Mouse (Mus musculus) kidney, adult 2 months (tissue): ENCODE data around the gene Armh3. TPM values are rescaled to one million over a fixed set of nuclear protein-coding genes. Genes with fewer than 3 reads are reported as not detected.

ENCODE experiments used
- DNase-seq: peaks from one replicate; pipeline ENCODE4 v3.0.0; 2021
- H3K27ac ChIP-seq: fragments of 200-500 bp; 2 replicates; pipeline ENCODE4 v1.5.1; 2012; ENCODE audit warnings: low read depth, low read length, control low read depth, inconsistent platforms; ENCODE audit not compliant: insufficient read depth
- H3K27me3 ChIP-seq: fragments of 200-500 bp; replicated peaks from 2 replicates; pipeline ENCODE4 v1.6.1; 2012; ENCODE audit warnings: mild to moderate bottlenecking, moderate library complexity, low read length, inconsistent platforms; ENCODE audit not compliant: control insufficient read depth, insufficient read depth
- H3K36me3 ChIP-seq: fragments of 200-500 bp; 2 replicates; pipeline ENCODE4 v1.6.1; 2012; ENCODE audit warnings: mild to moderate bottlenecking, moderate library complexity, low read length, inconsistent platforms; ENCODE audit not compliant: control insufficient read depth, insufficient read depth
- H3K4me1 ChIP-seq: fragments of 200-500 bp; 2 replicates; pipeline ENCODE4 v1.6.1; 2011; ENCODE audit warnings: low read length; ENCODE audit not compliant: control insufficient read depth, insufficient read depth
- H3K4me3 ChIP-seq: fragments of 200-500 bp; 2 replicates; pipeline ENCODE4 v1.5.1; 2011; ENCODE audit warnings: mild to moderate bottlenecking, low read depth, low read length, control low read depth; ENCODE audit not compliant: insufficient read depth
- CTCF ChIP-seq: fragments of 200-500 bp; conservative IDR thresholded peaks from 2 replicates; pipeline ENCODE4 v1.5.1; 2011; ENCODE audit warnings: low read depth, mild to moderate bottlenecking, control low read depth, low read length, moderate library complexity, mixed read lengths; ENCODE audit not compliant: insufficient read depth, insufficient read length
- POLR2A ChIP-seq: fragments of 200-500 bp; IDR thresholded peaks from one replicate; pipeline ENCODE4 v1.6.1; 2011; ENCODE audit warnings: low read depth, low read length, control low read depth
- WGBS: fragments of 180-500 bp; shearing (Covaris S2); methylation state at CpG from one replicate; pipeline ENCODE4 v1.1.7; 2018; 5-methylcytosine and 5-hydroxymethylcytosine counted together
- polyA plus RNA-seq: library from polyadenylated mRNA; depleted of rRNA; stranded (reverse); fragments of >200 nt; gene quantifications from 2 replicates; pipeline ENCODE4 v1.2.3, GENCODE M21; 2012; rRNA removed

Gene Armh3
- polyA plus RNA-seq, 1 experiment = 12.2 TPM

- Histone ChIP-seq H3K27ac (no peak overlapping the region), H3K36me3 (peaks cover 8% of the 10 kb centered on the region), H3K4me1 (peaks cover 19% of the 10 kb centered on the region), H3K4me3 (no peak overlapping the region), H3K27me3 (no peaks in the 10 kb centered on the region)
- no peak for TF ChIP-seq CTCF
- TF ChIP-seq POLR2A = no peak
- 62% methylated on average over 13 of the region's 13 CpGs for WGBS
- DNase-seq = no peak
Measured at GRCm38 (mm10) chr19:45780350-45780915, 217.9 kb downstream of the Armh3 start.

GRCm38 (mm10) chr19:45775486-45775885 is 222.8 kb downstream of the Armh3 start:
- no peak for TF ChIP-seq POLR2A
- TF ChIP-seq CTCF = no peak
- DNase-seq = no peak
- Histone ChIP-seq H3K27ac (no peak overlapping the region), H3K4me3 (no peak overlapping the region), H3K4me1 (peaks cover 4% of the 10 kb centered on the region), H3K27me3 (no peaks in the 10 kb centered on the region), H3K36me3 (peaks cover 15% of the 10 kb centered on the region)
- 65% methylated on average over 2 of the region's 2 CpGs for WGBS

- Histone ChIP-seq H3K27ac (no peak overlapping the region), H3K4me3 (no peak overlapping the region), H3K27me3 (no peaks in the 10 kb centered on the region), H3K4me1 (no peaks in the 10 kb centered on the region), H3K36me3 (peaks cover 17% of the 10 kb centered on the region)
- no peak for DNase-seq
- TF ChIP-seq POLR2A (no peak), CTCF (no peak)
- 89% methylated on average over 5 of the region's 5 CpGs for WGBS
Measured at GRCm38 (mm10) chr19:45771501-45771900, 226.8 kb downstream of the Armh3 start.

Other genes starting within 250 kb of the Armh3 start
- 36.9 and 42.3 TPM in 2 replicates for gene Npm3, start 248.9 kb downstream of the Armh3 start, polyA plus RNA-seq
- 22.6 and 27.3 TPM in 2 replicates for gene Mgea5, start 214.7 kb downstream of the Armh3 start, polyA plus RNA-seq
- 9.2 and 9.4 TPM in 2 replicates for gene Kcnip2, start 182.4 kb downstream of the Armh3 start, polyA plus RNA-seq
- gene Hps6, start 5.0 kb upstream of the Armh3 start, polyA plus RNA-seq = 4.8 and 5.5 TPM in 2 replicates
- gene Pprc1, start 46.4 kb upstream of the Armh3 start, polyA plus RNA-seq = 10.7 and 10.8 TPM in 2 replicates
- 107 and 111 TPM in 2 replicates for gene Ldb1, start 46.7 kb upstream of the Armh3 start, polyA plus RNA-seq
- 8.4 and 10.0 TPM in 2 replicates for gene Nolc1, start 77.4 kb upstream of the Armh3 start, polyA plus RNA-seq
- 1.4 and 3.4 TPM in 2 replicates for gene Elovl3, start 133.4 kb upstream of the Armh3 start, polyA plus RNA-seq
- gene Pitx3, start 149.8 kb upstream of the Armh3 start, polyA plus RNA-seq = 0.05 TPM in 1 of 2 replicates, not detected in the other
- gene Gbf1, start 154.0 kb upstream of the Armh3 start, polyA plus RNA-seq = 60.8 and 64.7 TPM in 2 replicates